9 mouse cellular contexts compared by ENCODE assay signal in the genomic region with DNA sequence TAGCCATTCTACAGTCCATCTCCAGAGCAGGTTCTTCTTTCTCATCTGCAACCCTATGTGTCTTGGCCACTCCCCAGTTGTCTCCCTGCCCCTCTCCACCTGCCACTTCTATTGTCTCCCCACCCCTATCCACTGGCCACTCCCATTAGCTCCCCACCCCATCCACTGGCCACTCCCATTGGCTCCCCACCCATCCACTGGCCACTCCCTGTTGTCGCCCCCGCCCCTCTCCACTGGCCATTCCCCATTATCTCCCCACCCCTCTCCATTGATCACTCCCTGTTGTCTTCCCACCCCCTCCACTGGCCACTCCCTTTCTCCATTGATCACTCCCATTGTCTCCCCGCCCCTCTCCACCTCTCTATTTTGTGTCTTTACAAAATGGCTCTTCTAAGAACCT. TPM values are rescaled to one million over a fixed set of nuclear protein-coding genes. Genes with fewer than 3 reads are reported as not detected.
A peak's percentile ranks its signal among the peaks of the same experiment; 100 is the strongest.
DNase-seq lines count a peak whose midpoint lies in the region; ATAC-seq and TF ChIP-seq lines count a peak whose summit lies in the region.
"Had no signal": no experiment of that assay in that cellular context is flagged by ENCODE, and none has a peak within 500 bp of the region (broad histone marks: within the 10 kb centered on the region; RNA-seq: fewer than 3 reads in every experiment).

No protein-coding gene starts in this region.

- DNase-seq in retina, embryonic 14.5 days (ENCODE audit: low spot score), result peak; percentile 21
- no peak for DNase-seq in retina, postnatal 1 day
- peak; percentile 42 for DNase-seq in hindbrain, postnatal 0 days (ENCODE audit: low spot score)
- DNase-seq in natural killer cell, adult 2 months (ENCODE audit: low spot score in 2 of 2), result no peak
- DNase-seq in ovary, postnatal 14 days (ENCODE audit: low spot score), result no peak

- no peaks in the 10 kb centered on the region for H3K36me3 ChIP-seq in forebrain, embryonic 12.5 days (replicated peaks)
- no peaks in the 10 kb centered on the region for H3K36me3 ChIP-seq in hindbrain, postnatal 0 days (ENCODE audit: insufficient read depth, low read length)
- no peaks in the 10 kb centered on the region for H3K36me3 ChIP-seq in heart, embryonic 12.5 days

- peak; percentile 44; the same call in 1 of the 2 replicates for ATAC-seq in forebrain, embryonic 12.5 days (ENCODE audit: low FRiP score)
- peak; percentile 36 for ATAC-seq in hindbrain, postnatal 0 days
- ATAC-seq in heart, embryonic 12.5 days (ENCODE audit: insufficient number of reproducible peaks, low FRiP score), result no peak
- ATAC-seq: intestine, postnatal 0 days had no signal

- peaks cover 38% of the 10 kb centered on the region for H3K4me1 ChIP-seq in forebrain, embryonic 12.5 days
- H3K4me1 ChIP-seq in hindbrain, postnatal 0 days (ENCODE audit: insufficient read depth, low read length), result peaks cover 14% of the 10 kb centered on the region
- no peaks in the 10 kb centered on the region; the same call in 1 of the 2 replicates for H3K4me1 ChIP-seq in heart, embryonic 12.5 days (replicated peaks)

- H3K27me3 ChIP-seq in forebrain, embryonic 12.5 days, result no peaks in the 10 kb centered on the region
- no peaks in the 10 kb centered on the region for H3K27me3 ChIP-seq in hindbrain, postnatal 0 days (ENCODE audit: insufficient read depth, low read length)
- H3K27me3 ChIP-seq in heart, embryonic 12.5 days (replicated peaks), result peaks cover 6% of the 10 kb centered on the region; the same call in 1 of the 2 replicates

- H3K4me3 ChIP-seq in forebrain, embryonic 12.5 days (replicated peaks), result no peak overlapping the region
- H3K4me3 ChIP-seq in hindbrain, postnatal 0 days (ENCODE audit: low read length), result no peak overlapping the region
- H3K4me3 ChIP-seq in heart, embryonic 12.5 days, result no peak overlapping the region

- WGBS in forebrain, embryonic 12.5 days, result 30% methylated on average over 3 of the region's 3 CpGs
- WGBS in hindbrain, postnatal 0 days, result 39% methylated on average over 3 of the region's 3 CpGs
- 60% methylated on average over 3 of the region's 3 CpGs for WGBS in heart, embryonic 12.5 days

- H3K9me3 ChIP-seq in forebrain, embryonic 12.5 days, result no peaks in the 10 kb centered on the region
- H3K9me3 ChIP-seq in hindbrain, postnatal 0 days (ENCODE audit: low read length), result no peaks in the 10 kb centered on the region
- H3K9me3 ChIP-seq in heart, embryonic 12.5 days (replicated peaks), result no peaks in the 10 kb centered on the region

- H3K4me2 ChIP-seq in forebrain, embryonic 12.5 days, result no peak overlapping the region
- H3K4me2 ChIP-seq in hindbrain, postnatal 0 days (ENCODE audit: low read depth, low read length), result peak overlapping the region; percentile 1; the same call in 1 of the 2 replicates
- H3K4me2 ChIP-seq in heart, embryonic 12.5 days, result no peak overlapping the region

- no peak for TF ChIP-seq CTCF in hindbrain, postnatal 0 days (IDR thresholded peaks at IDR 0.05; ENCODE audit: low read depth)

- H3K27ac ChIP-seq in forebrain, embryonic 12.5 days, result peak overlapping the region; percentile 77
- H3K27ac ChIP-seq in hindbrain, postnatal 0 days, result peak overlapping the region; percentile 88
- no peak overlapping the region for H3K27ac ChIP-seq in heart, embryonic 12.5 days (ENCODE audit: poor library complexity, severe bottlenecking)

- H3K9ac ChIP-seq in forebrain, embryonic 12.5 days, result no peak overlapping the region
- H3K9ac ChIP-seq in hindbrain, postnatal 0 days (replicated peaks; ENCODE audit: low read length), result no peak overlapping the region
- no peak overlapping the region for H3K9ac ChIP-seq in heart, embryonic 12.5 days

RNA-seq across cellular contexts. Expression of a gene that starts 39.2 kb away (rescaled TPM):
- 19.3 and 20.7 TPM in 2 replicates for polyA plus RNA-seq in forebrain, embryonic 12.5 days (2016; fragmentation: Nextera tagmentation; extraction: Ambion mirVana)
- total RNA-seq in hindbrain, postnatal 0 days (2014; rRNA removed), result 40.1 and 45.7 TPM in 2 replicates
- polyA plus RNA-seq in hindbrain, postnatal 0 days (2015; fragmentation: Nextera tagmentation; extraction: Ambion mirVana), result 26.9 and 32.4 TPM in 2 replicates
- 0.54 and 0.69 TPM in 2 replicates for polyA plus RNA-seq in heart, embryonic 12.5 days (2016; fragmentation: Nextera tagmentation; extraction: Ambion mirVana)
- total RNA-seq: megakaryocyte progenitor cell, adult 5-6 weeks had no signal

Comparison
In these comparisons a context has a peak if more than half of its experiments do, and no peak if none do; other contexts are left out.
1. DNase-seq: peak in retina, embryonic 14.5 days (single experiment) and hindbrain, postnatal 0 days (single experiment); none in retina, postnatal 1 day (single experiment), natural killer cell, adult 2 months (0 of 2) and ovary, postnatal 14 days (single experiment).
2. RNA of a gene that starts 39.2 kb away (polyA plus RNA-seq): 26.9 to 32.4 TPM in hindbrain, postnatal 0 days and 19.3 to 20.7 TPM in forebrain, embryonic 12.5 days; 0.54 to 0.69 TPM in heart, embryonic 12.5 days; every median in the first group is over 10 times any median in the second.